Mouse (Mus musculus): ENCODE data around the gene Morc3. TPM values are rescaled to one million over a fixed set of nuclear protein-coding genes. Genes with fewer than 3 reads are reported as not detected.
"Not testable (repeated sequence)": the region's sequence is repeated elsewhere in the genome, so short reads cannot be mapped to it uniquely, and the experiment has no call there.

The Morc3 gene
- total RNA-seq, 1 experiment from 2014 or later = 241 TPM

DNA sequence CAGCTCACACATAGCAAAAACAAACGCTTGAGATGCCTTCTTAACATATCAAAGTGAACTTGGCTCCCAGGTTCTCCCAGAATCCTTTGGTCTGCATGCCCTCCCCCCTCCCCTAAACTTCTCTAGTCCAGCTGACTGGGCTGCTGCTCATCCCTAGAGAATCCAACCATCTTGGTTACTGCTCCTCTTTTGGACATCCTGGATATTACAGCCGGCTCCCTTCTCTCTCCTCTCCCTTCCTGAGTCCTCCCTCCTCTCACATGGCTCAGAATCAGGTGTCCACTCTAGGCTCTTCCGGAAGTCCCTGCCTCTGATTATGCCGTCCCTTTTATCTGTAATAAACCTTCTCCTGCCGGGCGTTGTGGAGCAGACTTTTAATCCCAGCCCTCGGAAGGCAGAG lies 15.1 kb upstream of the Morc3 start:
- ATAC-seq (replicated peaks; ENCODE audit: insufficient number of reproducible peaks, low FRiP score, low TSS enrichment, poor library complexity, severe bottlenecking) = no peak

DNA sequence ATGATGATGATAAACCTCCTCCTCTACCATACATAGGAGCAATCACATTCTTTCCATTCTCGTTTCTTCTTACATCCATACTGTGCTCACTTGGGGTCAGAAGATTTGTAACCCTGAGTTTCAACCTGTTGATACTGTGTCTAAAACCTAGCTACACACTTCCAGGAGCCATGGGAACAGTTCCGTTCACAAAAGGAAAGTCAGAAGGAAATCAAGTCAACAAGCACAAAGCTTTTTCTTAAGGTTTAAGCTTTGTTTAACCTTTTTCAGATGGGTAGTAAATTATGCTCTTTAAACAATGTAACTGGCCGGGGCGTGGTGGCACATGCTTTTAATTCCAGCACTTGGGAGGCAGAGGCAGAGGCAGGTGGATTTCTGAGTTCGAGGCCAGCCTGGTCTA lies 14.6 kb upstream of the Morc3 start:
- no peak for ATAC-seq (replicated peaks; ENCODE audit: insufficient number of reproducible peaks, low FRiP score, low TSS enrichment, poor library complexity, severe bottlenecking)

DNA sequence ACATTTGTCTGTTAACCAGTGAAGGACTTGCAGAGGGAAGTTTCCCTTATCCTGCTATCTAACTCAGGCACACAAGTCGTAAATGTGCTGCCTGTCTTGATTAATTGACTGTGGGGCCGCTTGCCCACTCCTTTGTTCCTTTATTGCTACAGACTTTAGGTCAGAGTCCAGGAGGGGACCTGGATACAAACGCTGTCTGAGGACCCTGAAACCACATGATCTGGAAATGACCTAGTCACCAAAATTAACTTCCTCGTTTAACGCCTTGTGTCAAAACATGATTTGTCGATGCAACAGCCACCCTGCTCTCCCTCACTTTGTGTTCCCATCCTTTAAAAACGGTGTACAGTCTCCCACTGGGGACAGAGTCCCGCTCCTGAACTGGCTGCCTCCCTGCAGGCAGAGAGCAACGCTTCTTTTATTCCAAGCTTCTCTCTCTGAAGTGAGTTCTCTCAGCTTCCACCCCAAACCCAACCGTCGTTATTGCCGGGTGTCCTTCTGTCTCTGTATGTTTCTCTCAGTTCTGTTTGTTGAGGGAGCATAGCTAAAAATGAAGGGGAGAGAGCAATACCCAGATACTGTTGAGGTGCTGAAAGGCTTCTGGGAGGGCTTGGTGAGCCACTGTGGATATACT lies 13.1 kb upstream of the Morc3 start:
- 0 out of 2 replicates have a peak, but pooled peaks have one; percentile 29 for ATAC-seq (replicated peaks; ENCODE audit: insufficient number of reproducible peaks, low FRiP score, low TSS enrichment, poor library complexity, severe bottlenecking)

DNA sequence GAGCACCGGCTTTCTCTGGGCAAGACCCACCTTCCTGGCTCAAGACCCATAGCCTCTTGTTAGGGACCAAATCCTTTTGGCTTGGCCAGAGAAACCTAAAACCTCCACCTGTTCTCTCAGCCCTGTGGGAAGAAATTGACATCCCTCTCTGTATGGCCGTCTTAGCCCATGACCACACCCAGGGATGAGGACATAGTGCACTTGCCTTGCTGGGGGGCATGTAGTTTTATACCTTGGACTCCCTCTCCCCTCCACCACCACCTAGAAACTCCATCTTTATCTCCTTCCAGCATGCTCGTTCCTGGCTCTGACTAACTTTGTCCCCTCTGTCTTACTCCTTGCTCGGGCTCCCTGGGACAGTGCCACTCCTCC lies 12.6 kb upstream of the Morc3 start:
- ATAC-seq (replicated peaks; ENCODE audit: insufficient number of reproducible peaks, low FRiP score, low TSS enrichment, poor library complexity, severe bottlenecking) = no peak

DNA sequence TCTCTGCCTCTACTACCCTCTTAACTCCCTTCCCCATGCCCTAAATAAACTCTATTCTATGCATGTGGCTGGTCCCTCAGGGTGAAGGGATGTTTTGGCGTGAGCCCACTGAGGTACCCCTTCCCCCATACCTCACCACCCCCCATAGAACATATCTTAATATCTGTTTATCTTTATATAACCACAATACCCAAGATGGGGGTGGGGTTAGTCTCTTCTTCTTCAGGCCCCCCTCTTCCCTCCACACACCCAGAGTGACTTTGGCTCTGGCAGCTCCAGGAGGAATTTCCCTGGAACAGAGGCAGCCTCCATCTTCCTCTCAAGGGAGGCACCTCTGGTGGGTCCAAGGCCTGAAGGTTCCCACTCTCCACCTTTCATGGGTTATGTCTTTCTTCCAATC lies 11.9 kb upstream of the Morc3 start:
- no peak for ATAC-seq (replicated peaks; ENCODE audit: insufficient number of reproducible peaks, low FRiP score, low TSS enrichment, poor library complexity, severe bottlenecking)

DNA sequence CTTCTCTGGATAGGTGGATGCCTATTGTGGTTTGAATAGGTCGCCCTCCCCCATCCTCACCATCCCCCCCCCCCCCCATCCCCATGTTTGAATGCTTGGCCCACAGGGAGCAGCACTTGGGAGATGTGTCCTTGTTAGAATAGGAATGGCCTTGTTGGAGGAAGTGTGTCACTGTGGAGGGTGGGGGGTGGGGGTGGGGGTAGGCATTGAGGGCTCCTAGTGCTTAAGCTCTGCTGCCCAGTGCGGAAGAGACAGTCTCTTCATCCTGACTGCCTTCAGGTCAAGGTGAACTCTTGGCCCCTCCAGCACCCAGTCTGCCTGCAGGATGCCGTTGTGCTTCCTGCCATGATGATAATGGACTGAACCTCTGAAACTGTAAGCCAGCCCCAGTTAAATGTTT lies 10.2 kb upstream of the Morc3 start:
- ATAC-seq (replicated peaks; ENCODE audit: insufficient number of reproducible peaks, low FRiP score, low TSS enrichment, poor library complexity, severe bottlenecking) = no peak

DNA sequence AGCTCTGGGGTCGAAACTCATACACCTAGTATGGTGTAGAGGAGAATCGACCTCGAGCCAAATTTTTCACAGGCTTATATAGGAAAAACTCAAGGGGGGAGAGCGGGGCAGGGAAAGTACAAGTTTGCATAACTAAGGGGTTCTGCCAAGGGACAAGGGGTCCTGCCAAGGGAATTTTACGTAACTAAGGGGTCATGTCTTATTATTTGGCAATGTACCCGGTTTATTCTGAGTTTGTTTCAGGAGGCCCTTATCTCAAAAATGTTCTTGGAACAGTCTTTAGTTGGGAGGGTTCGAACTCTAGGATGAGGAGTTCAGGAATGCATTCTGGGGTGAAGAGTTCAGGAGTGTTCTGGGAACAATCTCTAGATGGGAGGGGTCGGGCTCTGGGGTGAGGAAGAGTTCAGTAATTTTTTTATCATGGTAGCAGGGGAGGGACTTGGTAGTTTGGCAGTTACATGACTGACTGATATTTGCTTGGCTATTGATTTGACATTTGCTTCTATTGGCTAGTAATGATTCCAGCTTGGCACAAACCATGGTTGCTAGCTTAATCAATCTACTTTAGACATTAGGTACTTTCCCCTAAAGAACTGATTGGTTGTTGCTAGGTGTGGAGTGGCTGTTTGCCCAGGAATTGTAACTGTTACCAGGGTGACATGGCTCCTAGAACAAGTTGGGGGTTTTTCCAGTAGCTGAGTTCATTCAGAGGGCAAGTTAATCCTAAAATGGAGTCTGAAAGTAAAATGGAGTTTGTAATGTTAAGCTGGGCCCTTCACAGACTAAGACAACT lies 9.3 kb upstream of the Morc3 start:
- ATAC-seq (replicated peaks; ENCODE audit: insufficient number of reproducible peaks, low FRiP score, low TSS enrichment, poor library complexity, severe bottlenecking) = not testable (repeated sequence)

DNA sequence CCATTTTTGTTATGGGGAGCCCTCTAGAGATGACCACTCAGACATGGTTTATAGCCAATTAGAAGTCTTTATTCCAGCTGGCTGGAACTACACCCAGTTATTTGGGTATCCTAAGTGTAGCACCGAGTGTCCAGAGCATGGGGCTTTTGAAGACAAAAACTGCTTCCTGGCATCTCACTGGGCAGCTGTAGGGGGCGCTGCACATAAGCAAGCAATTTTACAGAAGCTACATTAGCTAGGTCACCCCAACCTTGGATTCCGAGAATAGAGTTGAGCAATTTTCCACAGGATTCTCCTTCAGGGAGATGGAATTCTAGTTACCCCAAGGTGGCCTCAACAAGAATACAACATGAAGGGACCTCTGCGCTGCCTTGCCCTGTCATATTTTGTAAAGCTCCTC lies 7.1 kb upstream of the Morc3 start:
- ATAC-seq (replicated peaks; ENCODE audit: insufficient number of reproducible peaks, low FRiP score, low TSS enrichment, poor library complexity, severe bottlenecking) = no peak

DNA sequence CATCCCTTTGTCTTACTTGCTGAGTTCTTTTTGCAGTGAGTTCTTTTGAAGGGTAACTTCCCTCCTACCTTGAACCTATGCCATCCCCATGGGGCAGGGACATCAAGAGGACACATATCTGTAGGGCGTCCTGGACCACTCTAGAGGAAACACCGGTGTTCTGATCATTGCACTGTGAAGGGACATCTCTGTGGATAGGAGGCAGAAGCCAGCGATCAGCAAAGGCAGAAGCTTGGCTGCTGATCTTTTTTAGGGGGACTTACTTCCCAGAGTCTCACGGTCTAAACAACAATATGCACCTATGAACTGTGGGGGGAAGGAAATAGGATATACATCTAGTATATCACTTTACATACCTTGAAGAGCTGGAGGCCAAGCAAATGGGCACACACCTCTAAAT lies 6.5 kb upstream of the Morc3 start:
- ATAC-seq (replicated peaks; ENCODE audit: insufficient number of reproducible peaks, low FRiP score, low TSS enrichment, poor library complexity, severe bottlenecking) = no peak

DNA sequence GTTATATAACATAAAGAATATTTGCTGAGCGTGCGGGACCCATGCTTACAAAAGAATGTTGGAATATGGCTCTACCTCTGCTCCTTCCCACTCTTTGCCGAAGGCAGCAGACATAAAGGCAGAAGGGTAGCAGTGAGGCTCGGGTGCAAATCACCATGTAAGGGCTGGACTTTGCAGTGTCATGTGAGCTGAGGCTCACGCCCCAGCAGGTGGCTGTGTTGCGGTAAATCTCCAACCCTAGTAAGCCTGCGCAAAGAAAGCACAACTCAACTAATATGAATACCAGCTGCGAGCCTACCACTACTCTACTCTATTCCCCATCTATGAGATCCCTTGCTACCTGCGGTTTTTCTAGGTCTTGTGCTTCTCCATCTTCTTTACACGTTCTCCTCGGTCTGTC lies 5.9 kb upstream of the Morc3 start:
- ATAC-seq (replicated peaks; ENCODE audit: insufficient number of reproducible peaks, low FRiP score, low TSS enrichment, poor library complexity, severe bottlenecking) = no peak

DNA sequence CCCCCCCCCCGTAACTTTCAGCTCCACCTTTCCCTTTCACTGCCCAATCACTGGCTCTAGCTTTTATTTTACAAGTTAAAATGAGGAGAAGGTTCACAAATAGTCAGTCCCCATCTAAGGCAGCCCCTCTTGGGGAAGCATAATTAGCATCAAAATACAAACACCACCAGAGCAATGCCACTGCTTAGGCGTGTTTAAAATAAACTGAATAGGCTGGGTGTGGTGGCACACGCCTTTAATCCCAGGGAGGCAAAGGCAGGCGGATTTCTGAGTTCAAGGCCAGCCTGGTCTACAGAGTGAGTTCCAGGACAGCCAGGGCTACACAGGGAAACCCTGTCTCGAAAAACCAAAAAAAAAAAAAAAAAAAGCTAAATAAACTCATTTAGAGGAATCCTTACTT lies 5.4 kb upstream of the Morc3 start:
- ATAC-seq (replicated peaks; ENCODE audit: insufficient number of reproducible peaks, low FRiP score, low TSS enrichment, poor library complexity, severe bottlenecking) = not testable (repeated sequence)

DNA sequence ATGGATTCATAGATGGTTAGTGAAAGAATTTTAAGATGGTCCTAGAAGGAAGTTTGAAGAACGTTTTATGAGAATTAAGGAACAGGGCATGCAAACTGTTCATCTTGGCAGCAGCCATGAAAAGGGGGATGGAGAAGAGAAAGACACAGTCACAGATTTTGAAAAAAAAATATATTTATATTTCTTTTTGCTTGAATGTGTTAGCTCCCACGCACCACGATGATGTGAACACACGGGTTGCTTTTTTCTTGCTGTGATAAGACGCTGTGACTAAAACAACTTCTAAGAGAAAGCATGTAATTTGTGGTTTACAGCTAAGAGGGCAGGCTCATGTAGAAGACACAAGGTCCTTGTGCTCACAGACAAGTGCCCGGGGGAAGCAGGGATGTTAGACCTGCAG lies 5.0 kb upstream of the Morc3 start:
- ATAC-seq (replicated peaks; ENCODE audit: insufficient number of reproducible peaks, low FRiP score, low TSS enrichment, poor library complexity, severe bottlenecking) = no peak

DNA sequence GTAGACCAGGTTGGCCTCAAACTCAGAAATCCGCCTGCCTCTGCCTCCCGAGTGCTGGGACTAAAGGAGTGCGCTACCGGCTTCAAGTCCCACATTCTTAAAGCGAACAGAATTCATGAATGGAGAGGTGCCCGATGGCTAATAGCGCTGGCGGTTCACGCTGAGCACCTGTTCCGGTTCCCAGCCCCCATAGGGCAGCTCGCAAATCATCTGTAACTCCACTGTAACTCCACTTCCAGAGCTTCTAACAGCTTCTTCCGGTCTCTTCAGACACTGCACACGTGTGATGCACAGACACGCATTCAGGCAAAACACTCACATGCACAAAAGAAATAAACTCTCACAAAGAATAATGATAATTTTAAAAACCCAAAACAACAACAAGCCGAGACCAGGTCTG lies 2.4 kb upstream of the Morc3 start:
- ATAC-seq (replicated peaks; ENCODE audit: insufficient number of reproducible peaks, low FRiP score, low TSS enrichment, poor library complexity, severe bottlenecking) = no peak

DNA sequence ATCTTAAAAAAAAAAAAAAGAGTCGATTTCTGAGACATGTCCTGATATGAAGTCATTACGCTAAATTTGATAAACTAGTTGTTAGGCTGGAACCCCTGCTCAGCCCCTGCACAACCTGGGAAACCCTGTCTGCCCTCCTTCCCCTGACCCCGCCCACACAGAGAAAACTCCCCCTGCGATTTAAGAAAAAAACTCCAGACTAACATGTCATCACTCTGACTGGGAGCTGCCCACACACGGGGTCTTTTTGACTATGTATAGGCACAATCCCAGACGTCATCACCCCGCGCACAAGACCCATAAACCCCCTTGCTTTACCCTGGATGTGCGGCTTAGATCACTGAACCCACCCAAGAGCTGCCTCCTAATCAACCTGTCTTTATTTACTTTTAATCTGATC lies 1.9 kb upstream of the Morc3 start:
- no peak for ATAC-seq (replicated peaks; ENCODE audit: insufficient number of reproducible peaks, low FRiP score, low TSS enrichment, poor library complexity, severe bottlenecking)

DNA sequence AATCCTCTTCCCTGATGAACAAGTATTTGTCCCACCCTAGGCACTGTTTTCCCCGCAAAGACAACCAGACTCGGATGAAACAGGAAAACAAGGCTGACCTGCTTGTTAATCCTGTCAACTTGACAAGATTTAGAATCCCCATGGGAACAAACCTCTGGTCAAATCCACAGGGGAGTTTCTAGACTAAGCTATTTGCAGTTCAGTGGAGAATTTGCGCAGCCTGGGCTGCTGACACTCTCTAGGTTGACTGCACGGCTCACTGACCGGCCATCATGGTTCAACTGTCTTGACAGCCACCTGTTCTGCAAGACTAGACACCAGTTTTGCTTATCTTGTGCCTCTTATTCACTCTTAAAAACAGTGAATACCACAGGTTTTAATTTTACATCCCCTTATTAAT lies 1.0 kb upstream of the Morc3 start:
- ATAC-seq (replicated peaks; ENCODE audit: insufficient number of reproducible peaks, low FRiP score, low TSS enrichment, poor library complexity, severe bottlenecking) = no peak

DNA sequence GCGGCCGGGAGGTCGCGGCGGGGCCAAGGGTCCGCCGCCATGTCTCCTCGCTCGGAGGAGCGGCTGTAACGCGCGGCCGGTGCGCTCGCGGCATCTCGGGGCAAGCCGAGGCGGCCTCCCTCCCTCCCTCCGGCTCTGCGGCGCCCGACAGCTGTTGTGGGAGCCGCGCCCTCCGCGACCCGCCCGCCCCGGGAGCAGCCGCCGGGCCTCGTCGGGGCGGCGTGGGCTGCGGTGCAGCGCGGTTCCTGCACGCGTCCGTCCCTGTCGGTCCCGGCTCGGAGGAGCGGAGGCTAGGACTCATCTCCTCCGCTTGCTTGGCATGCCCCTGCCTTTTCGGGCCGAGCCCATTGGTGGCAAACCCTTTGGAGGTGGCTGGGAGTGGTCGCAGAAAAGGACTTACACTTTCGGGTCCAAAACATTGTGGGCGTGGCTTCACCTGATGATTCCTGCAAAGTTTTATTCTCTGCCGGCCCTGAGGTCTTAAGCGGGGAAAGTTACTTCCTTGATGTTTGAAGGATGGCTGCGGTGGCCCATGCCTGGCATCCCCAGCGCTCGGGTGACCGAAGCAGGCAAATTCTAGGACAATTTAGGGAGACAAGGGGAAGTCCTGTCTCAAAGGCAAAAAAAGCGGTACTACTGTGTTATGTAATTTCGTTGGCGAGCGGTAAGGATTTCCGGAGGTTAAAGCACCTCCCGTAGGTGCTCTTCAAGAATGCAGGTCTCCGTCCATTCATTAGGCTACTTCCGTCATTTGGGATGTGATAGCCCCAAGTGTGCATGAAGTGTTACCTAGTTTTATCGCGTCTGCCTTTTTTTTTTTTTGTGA lies 743 bp downstream of the Morc3 start:
- peak; percentile 64 for ATAC-seq (replicated peaks; ENCODE audit: insufficient number of reproducible peaks, low FRiP score, low TSS enrichment, poor library complexity, severe bottlenecking)

DNA sequence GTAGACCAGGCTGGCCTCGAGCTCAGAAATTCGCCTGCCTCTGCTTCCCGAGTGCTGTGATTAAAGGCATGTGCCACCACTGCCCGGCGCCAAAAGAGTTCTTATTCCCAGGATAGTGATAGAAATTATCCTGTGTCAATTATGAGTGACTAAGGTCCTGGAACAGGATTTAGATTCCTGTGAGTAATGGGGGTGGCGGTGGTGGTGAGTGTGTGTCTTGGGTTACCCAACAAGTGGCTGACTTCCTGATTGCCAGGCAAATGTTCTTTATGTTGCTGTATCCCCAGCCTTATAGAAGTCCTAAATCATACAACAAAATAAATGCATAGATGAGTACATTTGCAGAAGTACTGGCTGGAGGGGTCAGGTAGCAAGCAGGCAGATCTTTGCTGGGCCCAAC lies 1.6 kb downstream of the Morc3 start:
- ATAC-seq (replicated peaks; ENCODE audit: insufficient number of reproducible peaks, low FRiP score, low TSS enrichment, poor library complexity, severe bottlenecking) = no peak

DNA sequence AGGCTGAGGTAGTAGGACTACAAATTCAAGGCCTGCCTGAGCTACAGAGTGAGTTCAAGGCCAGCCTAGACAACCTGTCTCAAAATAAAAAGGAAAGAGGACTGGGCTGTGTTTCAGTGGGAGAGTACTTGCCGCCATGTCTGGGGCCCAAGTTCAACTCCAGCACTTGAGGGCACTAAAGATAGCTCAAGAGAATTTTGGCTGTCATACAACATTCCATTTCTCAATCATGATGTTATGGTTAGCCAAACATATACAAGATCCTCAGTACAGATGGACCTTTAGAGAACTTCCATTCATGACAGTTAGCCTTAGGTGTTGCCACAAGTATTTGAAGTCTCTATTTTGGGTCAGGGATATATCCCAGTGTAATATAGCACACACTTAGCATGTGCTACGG lies 2.2 kb downstream of the Morc3 start:
- no peak for ATAC-seq (replicated peaks; ENCODE audit: insufficient number of reproducible peaks, low FRiP score, low TSS enrichment, poor library complexity, severe bottlenecking)

DNA sequence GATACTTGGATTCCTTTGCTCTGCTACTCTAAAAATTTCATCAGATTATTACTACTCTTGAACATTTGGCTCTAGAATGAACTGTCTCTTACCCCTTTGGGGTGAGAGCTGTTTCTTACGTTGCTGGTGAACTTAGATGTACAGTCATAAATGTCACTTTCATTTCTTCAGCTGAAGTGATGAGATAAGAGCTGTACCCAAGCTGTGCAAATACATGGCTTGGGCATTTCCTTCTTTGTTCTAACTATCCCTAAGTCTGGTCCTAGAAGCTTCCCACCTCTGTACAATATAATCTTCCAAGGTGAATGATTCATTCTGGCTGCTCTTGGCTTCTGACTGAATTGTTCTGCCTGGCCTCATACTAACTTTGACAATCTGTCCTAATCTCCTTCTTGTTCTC lies 7.1 kb downstream of the Morc3 start:
- ATAC-seq (replicated peaks; ENCODE audit: insufficient number of reproducible peaks, low FRiP score, low TSS enrichment, poor library complexity, severe bottlenecking) = no peak

DNA sequence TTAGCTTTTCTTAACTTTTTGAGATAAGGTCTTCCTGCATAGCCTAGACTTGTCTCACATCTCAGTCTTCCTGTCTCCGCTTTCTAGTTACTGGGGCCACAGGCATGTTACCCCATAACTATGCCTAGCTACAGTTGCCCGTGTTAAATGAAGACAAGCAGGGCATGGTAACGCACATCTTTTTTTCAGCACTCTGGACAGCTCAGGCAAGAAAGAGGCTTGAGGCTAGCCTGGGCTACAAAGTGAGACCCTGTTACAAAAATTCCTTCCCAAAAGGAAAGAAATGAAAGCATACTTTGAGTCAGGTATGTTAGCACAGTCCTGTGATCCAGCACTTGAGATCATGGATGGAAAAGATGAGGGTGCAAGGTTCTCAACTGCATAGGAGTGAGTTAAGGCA lies 18.6 kb downstream of the Morc3 start:
- ATAC-seq (replicated peaks; ENCODE audit: insufficient number of reproducible peaks, low FRiP score, low TSS enrichment, poor library complexity, severe bottlenecking) = no peak

Data from monocyte, adult 5-6 weeks (primary cell).